Mouse (Mus musculus): ENCODE results near the gene Eif2ak4.

The Eif2ak4 gene

GRCm38 (mm10) chr2:118388341-118389335, at the start of gene Eif2ak4:
TSS of gene Eif2ak4 (plus strand) at chr2:118388618.
- peak; percentile 100 for DNase-seq (ENCODE audit: low spot score in 2 of 2)

GRCm38 (mm10) chr2:118341295-118341694, 47.1 kb upstream of the Eif2ak4 start:
- DNase-seq (ENCODE audit: low spot score in 2 of 2), result no peak

GRCm38 (mm10) chr2:118343897-118344296, 44.5 kb upstream of the Eif2ak4 start:
- DNase-seq (ENCODE audit: low spot score in 2 of 2), result no peak

GRCm38 (mm10) chr2:118345535-118345934, 42.9 kb upstream of the Eif2ak4 start:
- DNase-seq (ENCODE audit: low spot score in 2 of 2), result no peak

- DNase-seq (ENCODE audit: low spot score in 2 of 2), result no peak
Measured at GRCm38 (mm10) chr2:118353498-118353897, 34.9 kb upstream of the Eif2ak4 start.

GRCm38 (mm10) chr2:118353916-118354403, 34.5 kb upstream of the Eif2ak4 start:
- DNase-seq (ENCODE audit: low spot score in 2 of 2), result no peak

- DNase-seq (ENCODE audit: low spot score in 2 of 2), result no peak
Measured at GRCm38 (mm10) chr2:118355138-118355719, 33.2 kb upstream of the Eif2ak4 start.

- DNase-seq (ENCODE audit: low spot score in 2 of 2), result no peak
Measured at GRCm38 (mm10) chr2:118371841-118372240, 16.6 kb upstream of the Eif2ak4 start.

- no peak for DNase-seq (ENCODE audit: low spot score in 2 of 2)
Measured at GRCm38 (mm10) chr2:118372561-118372900, 15.9 kb upstream of the Eif2ak4 start.

GRCm38 (mm10) chr2:118372901-118373571, 15.4 kb upstream of the Eif2ak4 start, which contains the start of gene Gpr176:
TSS of gene Gpr176 (minus strand) at chr2:118373419.
- peak; percentile 21 to 31 for DNase-seq (ENCODE audit: low spot score in 2 of 2)

GRCm38 (mm10) chr2:118373572-118374279, 14.7 kb upstream of the Eif2ak4 start:
- peak; percentile 49 to 89 for DNase-seq (ENCODE audit: low spot score in 2 of 2)

- DNase-seq (ENCODE audit: low spot score in 2 of 2), result no peak
Measured at GRCm38 (mm10) chr2:118375522-118375921, 12.9 kb upstream of the Eif2ak4 start.

- DNase-seq (ENCODE audit: low spot score in 2 of 2), result no peak
Measured at GRCm38 (mm10) chr2:118375931-118376330, 12.5 kb upstream of the Eif2ak4 start.

- DNase-seq (ENCODE audit: low spot score in 2 of 2), result no peak
Measured at GRCm38 (mm10) chr2:118379756-118380155, 8.7 kb upstream of the Eif2ak4 start.

GRCm38 (mm10) chr2:118383387-118383786, 5.0 kb upstream of the Eif2ak4 start:
- no peak for DNase-seq (ENCODE audit: low spot score in 2 of 2)

- no peak for DNase-seq (ENCODE audit: low spot score in 2 of 2)
Measured at GRCm38 (mm10) chr2:118389569-118389968, 1.2 kb downstream of the Eif2ak4 start.

GRCm38 (mm10) chr2:118390072-118390471, 1.7 kb downstream of the Eif2ak4 start:
- no peak for DNase-seq (ENCODE audit: low spot score in 2 of 2)

- no peak for DNase-seq (ENCODE audit: low spot score in 2 of 2)
Measured at GRCm38 (mm10) chr2:118391201-118391600, 2.8 kb downstream of the Eif2ak4 start.

- DNase-seq (ENCODE audit: low spot score in 2 of 2), result no peak
Measured at GRCm38 (mm10) chr2:118399751-118400150, 11.3 kb downstream of the Eif2ak4 start.

- DNase-seq (ENCODE audit: low spot score in 2 of 2), result no peak
Measured at GRCm38 (mm10) chr2:118401834-118402727, 13.7 kb downstream of the Eif2ak4 start.

Data from natural killer cell, adult 2 months (primary cell).